ENCODE assay signal across 12 mouse cellular contexts in the genomic region with DNA sequence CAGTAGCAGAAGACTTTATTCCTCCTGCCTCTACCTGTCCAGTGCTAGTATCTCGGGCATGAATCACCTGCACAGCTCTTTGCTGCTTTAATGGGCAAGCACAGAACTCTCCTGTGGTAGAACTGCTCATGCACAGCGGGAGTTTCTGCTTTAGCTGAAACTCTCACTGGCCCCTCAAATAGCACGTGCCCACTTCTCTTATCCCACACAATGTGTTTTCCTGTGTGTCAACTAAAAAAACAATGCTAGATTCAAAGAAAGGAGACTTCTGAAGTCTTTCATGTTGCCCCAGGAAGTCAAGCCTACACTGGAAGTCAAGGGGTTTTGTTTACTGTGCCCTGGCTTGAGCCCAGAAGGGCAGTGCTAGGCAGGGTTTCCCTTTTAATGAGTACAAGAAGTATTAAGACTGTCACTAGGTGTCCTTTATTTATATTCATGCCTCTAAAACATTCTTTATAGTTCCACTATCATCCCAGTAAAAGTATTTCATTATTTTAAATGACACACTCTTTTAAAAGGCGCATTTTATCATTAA. TPM values are rescaled to one million over a fixed set of nuclear protein-coding genes. Genes with fewer than 3 reads are reported as not detected.
A peak's percentile ranks its signal among the peaks of the same experiment; 100 is the strongest.
DNase-seq lines count a peak whose midpoint lies in the region; ATAC-seq and TF ChIP-seq lines count a peak whose summit lies in the region.
"Had no signal": no experiment of that assay in that cellular context is flagged by ENCODE, and none has a peak within 500 bp of the region (broad histone marks: within the 10 kb centered on the region; RNA-seq: fewer than 3 reads in every experiment).

No protein-coding gene starts in this region.

- WGBS in lung, adult 2 months = 50% methylated on average over 4 of the region's 4 CpGs
- 57% methylated on average over 4 of the region's 4 CpGs for WGBS in intestine, embryonic 16.5 days
- WGBS in forebrain, embryonic 10.5 days = 36% methylated on average over 4 of the region's 4 CpGs

- ATAC-seq in intestine, embryonic 16.5 days = no peak
- ATAC-seq in frontal cortex, adult (ENCODE audit: low TSS enrichment) = no peak
- ATAC-seq: activated CD4-positive, CD25-positive, alpha-beta regulatory T cell, adult 4 months had no signal

- H3K27me3 ChIP-seq in intestine, embryonic 16.5 days (replicated peaks; ENCODE audit: control insufficient read depth, insufficient read depth, low read length) = no peaks in the 10 kb centered on the region
- H3K27me3 ChIP-seq in forebrain, embryonic 10.5 days (ENCODE audit: poor library complexity, severe bottlenecking) = peaks cover 46% of the 10 kb centered on the region

- TF ChIP-seq CTCF in lung, adult 2 months (IDR thresholded peaks at IDR 0.05; ENCODE audit: insufficient read depth, low read length) = no peak

- peaks cover 12% of the 10 kb centered on the region for H3K4me1 ChIP-seq in lung, adult 2 months (ENCODE audit: control insufficient read depth, insufficient read depth, low read length)
- peaks cover 10% of the 10 kb centered on the region for H3K4me1 ChIP-seq in intestine, embryonic 16.5 days (ENCODE audit: control insufficient read depth, insufficient read depth, low read length)
- H3K4me1 ChIP-seq in forebrain, embryonic 10.5 days = peaks cover 45% of the 10 kb centered on the region

- 0 out of 2 replicates have a peak overlapping the region, but pooled peaks have one; percentile 20 for H3K27ac ChIP-seq in intestine, embryonic 16.5 days (ENCODE audit: low read length)
- no peak overlapping the region for H3K27ac ChIP-seq in forebrain, embryonic 10.5 days
- H3K27ac ChIP-seq: midbrain, embryonic 12.5 days had no signal

- DNase-seq in lung, adult 18-20 months = peak; percentile 30 to 76
- DNase-seq in lung, adult 2 months = no peak
- DNase-seq in kidney, postnatal 36 days = peak; percentile 54 to 67
- peak; percentile 65 for DNase-seq in lung, postnatal 36 days
- no peak for DNase-seq in urinary bladder, postnatal 36 days (ENCODE audit: low spot score in 2 of 2)
- DNase-seq in forebrain, embryonic 10.5 days (ENCODE audit: extremely low spot score, low spot score) = no peak
- DNase-seq: cerebellum, postnatal 36 days; heart, adult 11 months had no signal

- peak overlapping the region; percentile 41 for H3K4me2 ChIP-seq in intestine, embryonic 16.5 days (ENCODE audit: low read depth, low read length)

- H3K36me3 ChIP-seq in intestine, embryonic 16.5 days (ENCODE audit: control insufficient read depth, insufficient read depth, low read length) = no peaks in the 10 kb centered on the region
- H3K36me3 ChIP-seq in forebrain, embryonic 10.5 days (replicated peaks) = no peaks in the 10 kb centered on the region
- H3K36me3 ChIP-seq: midbrain, embryonic 12.5 days had no signal

- no peaks in the 10 kb centered on the region for H3K9me3 ChIP-seq in intestine, embryonic 16.5 days (ENCODE audit: control insufficient read depth, low read length)
- H3K9me3 ChIP-seq in forebrain, embryonic 10.5 days = no peaks in the 10 kb centered on the region
- H3K9me3 ChIP-seq: midbrain, embryonic 12.5 days had no signal

- no peak overlapping the region for H3K4me3 ChIP-seq in lung, adult 2 months (replicated peaks; ENCODE audit: extremely low read depth, low read depth, low read length)
- peak overlapping the region; percentile 15 for H3K4me3 ChIP-seq in intestine, embryonic 16.5 days (ENCODE audit: low read length)
- H3K4me3 ChIP-seq in forebrain, embryonic 10.5 days = no peak overlapping the region
- H3K4me3 ChIP-seq: midbrain, embryonic 12.5 days had no signal

- no peak for TF ChIP-seq POLR2A in lung, adult 2 months (IDR thresholded peaks at IDR 0.05; ENCODE audit: borderline replicate concordance, extremely low read depth, low read depth, low read length)

- no peak overlapping the region for H3K9ac ChIP-seq in intestine, embryonic 16.5 days (ENCODE audit: low read depth, low read length)
- H3K9ac ChIP-seq: midbrain, embryonic 12.5 days had no signal

RNA-seq across cellular contexts. Expression of gene Aqp11, which starts 2.1 kb away (rescaled TPM):
- 5.0 and 5.4 TPM in 2 replicates for polyA plus RNA-seq in lung, adult 2 months (2012; rRNA removed)
- 93.4 and 115 TPM in 2 replicates for polyA plus RNA-seq in intestine, embryonic 16.5 days (2015; fragmentation: Nextera tagmentation; extraction: Ambion mirVana)
- polyA plus RNA-seq in forebrain, embryonic 10.5 days (2016; fragmentation: Nextera tagmentation; extraction: Ambion mirVana) = 3.0 and 4.1 TPM in 2 replicates

RNA-seq across cellular contexts. Expression of gene Clns1a, which starts 39.5 kb away (rescaled TPM):
- 20.4 and 21.6 TPM in 2 replicates for polyA plus RNA-seq in lung, adult 2 months (2012; rRNA removed)
- polyA plus RNA-seq in intestine, embryonic 16.5 days (2015; fragmentation: Nextera tagmentation; extraction: Ambion mirVana) = 136 and 152 TPM in 2 replicates
- polyA plus RNA-seq in forebrain, embryonic 10.5 days (2016; fragmentation: Nextera tagmentation; extraction: Ambion mirVana) = 308 and 310 TPM in 2 replicates

RNA-seq across cellular contexts. Expression of gene Pak1, which starts 52.4 kb away (rescaled TPM):
- polyA plus RNA-seq in lung, adult 2 months (2012; rRNA removed) = 7.2 and 7.5 TPM in 2 replicates
- polyA plus RNA-seq in intestine, embryonic 16.5 days (2015; fragmentation: Nextera tagmentation; extraction: Ambion mirVana) = 35.8 and 36.3 TPM in 2 replicates
- 44.1 and 50.0 TPM in 2 replicates for polyA plus RNA-seq in forebrain, embryonic 10.5 days (2016; fragmentation: Nextera tagmentation; extraction: Ambion mirVana)

Comparison
In these comparisons a context has a peak if more than half of its experiments do, and no peak if none do; other contexts are left out.
1. DNase-seq: peak in lung, adult 18-20 months (2 of 2), kidney, postnatal 36 days (2 of 2) and lung, postnatal 36 days (single experiment); none in lung, adult 2 months (single experiment), urinary bladder, postnatal 36 days (0 of 2) and forebrain, embryonic 10.5 days (single experiment).
2. RNA of gene Aqp11, which starts 2.1 kb away (polyA plus RNA-seq): 93.4 to 115 TPM in intestine, embryonic 16.5 days; 5.0 to 5.4 TPM in lung, adult 2 months and 3.0 to 4.1 TPM in forebrain, embryonic 10.5 days; every median in the first group is over 10 times any median in the second.